Mouse (Mus musculus) embryonic facial prominence, embryonic 14.5 days (tissue): ENCODE measurements at regions not wholly inside any gene's neighbourhood (a gene's known extent, or its start where the extent isn't known, plus 50 kb on each side); places are given as distances from the start of the nearest gene placed in this dataset.

Source experiments
- ATAC-seq: fragments of 200-750 bp; cut with Nextera tagmentation; 2 replicates; pipeline ENCODE4 v1.8.0; 2017; ENCODE audit warnings: low read depth, moderate number of reproducible peaks, moderate TSS enrichment
- DNase-seq: peaks from one replicate; pipeline ENCODE4 v3.0.0-alpha.2; 2015; ENCODE audit warnings: low spot score
- H3K27ac ChIP-seq: fragments of 300-500 bp; sonication (generic); replicated peaks from 2 replicates; pipeline ENCODE4 v1.5.1; 2014; ENCODE audit warnings: low read depth, mild to moderate bottlenecking, low read length, moderate library complexity
- H3K27me3 ChIP-seq: fragments of 300-500 bp; sonication (generic); replicated peaks from 2 replicates; pipeline ENCODE4 v1.6.1; 2014; ENCODE audit warnings: low read length; ENCODE audit not compliant: control insufficient read depth, insufficient read depth
- H3K36me3 ChIP-seq: fragments of 300-500 bp; sonication (generic); 2 replicates; pipeline ENCODE4 v1.6.1; 2014; ENCODE audit warnings: low read length, mixed read lengths; ENCODE audit not compliant: control insufficient read depth, insufficient read depth
- H3K4me1 ChIP-seq: fragments of 300-500 bp; sonication (generic); 2 replicates; pipeline ENCODE4 v1.6.1; 2014; ENCODE audit warnings: antibody characterized with exemption, low read length; ENCODE audit not compliant: control insufficient read depth, insufficient read depth
- H3K4me2 ChIP-seq: fragments of 300-500 bp; sonication (generic); 2 replicates; pipeline ENCODE4 v1.6.1; 2014; ENCODE audit warnings: low read depth, mild to moderate bottlenecking, low read length, moderate library complexity, mixed read lengths
- H3K4me3 ChIP-seq: fragments of 300-500 bp; sonication (generic); 2 replicates; pipeline ENCODE4 v1.5.1; 2014; ENCODE audit warnings: low read depth, mild to moderate bottlenecking, low read length
- H3K9ac ChIP-seq: fragments of 300-500 bp; sonication (generic); 2 replicates; pipeline ENCODE4 v1.6.1; 2014; ENCODE audit warnings: low read depth, mild to moderate bottlenecking, low read length, moderate library complexity, mixed read lengths
- H3K9me3 ChIP-seq: fragments of 300-500 bp; sonication (generic); 2 replicates; pipeline ENCODE4 v1.6.1; 2016; ENCODE audit warnings: low read length; ENCODE audit not compliant: control insufficient read depth
- WGBS: fragments of 180-500 bp; shearing (Covaris S2); extraction: QIAGEN DNeasy Blood & Tissue Kit; methylation state at CpG from one replicate; pipeline ENCODE4 v1.1.7; 2014; 5-methylcytosine and 5-hydroxymethylcytosine counted together

- no peak overlapping the region for H3K9ac ChIP-seq
- no peaks in the 10 kb centered on the region for H3K27me3 ChIP-seq
- H3K4me2 ChIP-seq: no peak overlapping the region
- DNase-seq (no peak), ATAC-seq (no peak)
- H3K27ac ChIP-seq: peak overlapping the region; percentile 89
- H3K4me1 ChIP-seq: peaks cover 31% of the 10 kb centered on the region
- 89% methylated on average over 3 of the region's 3 CpGs for WGBS
- H3K9me3 ChIP-seq: no peaks in the 10 kb centered on the region
- H3K4me3 ChIP-seq: no peak overlapping the region
- no peaks in the 10 kb centered on the region for H3K36me3 ChIP-seq
Measured at GRCm38 (mm10) chr8:11100310-11100709, 92.1 kb upstream of the Irs2 start.

GRCm38 (mm10) chr8:11099591-11099855, 91.3 kb upstream of the Irs2 start:
- no peak for ATAC-seq
- Histone ChIP-seq H3K4me2 (peak overlapping the region; percentile 23), H3K27me3 (no peaks in the 10 kb centered on the region), H3K27ac (peak overlapping the region; percentile 89), H3K9me3 (no peaks in the 10 kb centered on the region), H3K4me3 (no peak overlapping the region), H3K9ac (no peak overlapping the region), H3K4me1 (peaks cover 34% of the 10 kb centered on the region), H3K36me3 (no peaks in the 10 kb centered on the region)
- no peak for DNase-seq
- WGBS: 42% methylated on average over 3 of the region's 3 CpGs

- 28% methylated on average over 11 of the region's 11 CpGs for WGBS
- DNase-seq (peak; percentile 93), ATAC-seq (peak; percentile 82)
- H3K4me3 ChIP-seq: no peak overlapping the region
- no peaks in the 10 kb centered on the region for H3K9me3 ChIP-seq
- H3K9ac ChIP-seq: no peak overlapping the region
- H3K27me3 ChIP-seq: no peaks in the 10 kb centered on the region
- no peaks in the 10 kb centered on the region for H3K36me3 ChIP-seq
- peak overlapping the region; percentile 89 for H3K27ac ChIP-seq
- peaks cover 34% of the 10 kb centered on the region for H3K4me1 ChIP-seq
- peak overlapping the region; percentile 23 for H3K4me2 ChIP-seq
Measured at GRCm38 (mm10) chr8:11098790-11099590, 90.7 kb upstream of the Irs2 start.

GRCm38 (mm10) chr8:11098228-11098778, 90.0 kb upstream of the Irs2 start:
- DNase-seq: peak; percentile 73
- WGBS: 34% methylated on average over 10 of the region's 10 CpGs
- no peak overlapping the region for H3K4me3 ChIP-seq
- H3K9me3 ChIP-seq: no peaks in the 10 kb centered on the region
- no peak overlapping the region for H3K9ac ChIP-seq
- H3K27me3 ChIP-seq: no peaks in the 10 kb centered on the region
- peak overlapping the region; percentile 89 for H3K27ac ChIP-seq
- 0 out of 2 replicates have a peak overlapping the region, but pooled peaks have one; percentile 8 for H3K4me2 ChIP-seq
- ATAC-seq: peak; percentile 34
- H3K36me3 ChIP-seq: no peaks in the 10 kb centered on the region
- H3K4me1 ChIP-seq: peaks cover 34% of the 10 kb centered on the region

GRCm38 (mm10) chr8:11097813-11098212, 89.6 kb upstream of the Irs2 start:
- Histone ChIP-seq H3K27ac (peak overlapping the region; percentile 89), H3K4me3 (no peak overlapping the region), H3K9me3 (no peaks in the 10 kb centered on the region), H3K4me1 (peaks cover 34% of the 10 kb centered on the region), H3K36me3 (no peaks in the 10 kb centered on the region), H3K27me3 (no peaks in the 10 kb centered on the region), H3K4me2 (no peak overlapping the region), H3K9ac (no peak overlapping the region)
- ATAC-seq: no peak; the same call in 1 of the 2 replicates
- 51% methylated on average over 3 of the region's 3 CpGs for WGBS
- DNase-seq: peak; percentile 41

- no peaks in the 10 kb centered on the region for H3K27me3 ChIP-seq
- no peak overlapping the region for H3K27ac ChIP-seq
- no peak overlapping the region for H3K9ac ChIP-seq
- H3K4me2 ChIP-seq: no peak overlapping the region
- WGBS: 48% methylated on average over 8 of the region's 8 CpGs
- no peaks in the 10 kb centered on the region for H3K9me3 ChIP-seq
- no peak for DNase-seq
- peaks cover 29% of the 10 kb centered on the region for H3K4me1 ChIP-seq
- no peak for ATAC-seq
- H3K36me3 ChIP-seq: no peaks in the 10 kb centered on the region
- no peak overlapping the region for H3K4me3 ChIP-seq
Measured at GRCm38 (mm10) chr8:11094516-11094915, 86.3 kb upstream of the Irs2 start.

GRCm38 (mm10) chr8:11092348-11092747, 84.1 kb upstream of the Irs2 start:
- Histone ChIP-seq H3K27me3 (no peaks in the 10 kb centered on the region), H3K4me3 (no peak overlapping the region), H3K36me3 (no peaks in the 10 kb centered on the region), H3K9ac (no peak overlapping the region), H3K4me2 (no peak overlapping the region), H3K9me3 (no peaks in the 10 kb centered on the region), H3K27ac (no peak overlapping the region), H3K4me1 (peaks cover 16% of the 10 kb centered on the region)
- 59% methylated on average over 4 of the region's 4 CpGs for WGBS
- DNase-seq: no peak
- no peak for ATAC-seq

GRCm38 (mm10) chr8:11091675-11092345, 83.6 kb upstream of the Irs2 start:
- H3K27me3 ChIP-seq: no peaks in the 10 kb centered on the region
- ATAC-seq (no peak), DNase-seq (no peak)
- 81% methylated on average over 3 of the region's 3 CpGs for WGBS
- H3K36me3 ChIP-seq: no peaks in the 10 kb centered on the region
- no peak overlapping the region for H3K9ac ChIP-seq
- H3K4me3 ChIP-seq: no peak overlapping the region
- H3K4me1 ChIP-seq: peaks cover 16% of the 10 kb centered on the region
- no peaks in the 10 kb centered on the region for H3K9me3 ChIP-seq
- H3K27ac ChIP-seq: no peak overlapping the region
- no peak overlapping the region for H3K4me2 ChIP-seq
